Mouse (Mus musculus) B cell, adult 2 months (primary cell): ENCODE results near the gene Tspan15.

Source experiments
- DNase-seq, 2 experiments: peaks; one replicate each; pipeline ENCODE4 v3.0.0; 2022

Gene Tspan15

DNA sequence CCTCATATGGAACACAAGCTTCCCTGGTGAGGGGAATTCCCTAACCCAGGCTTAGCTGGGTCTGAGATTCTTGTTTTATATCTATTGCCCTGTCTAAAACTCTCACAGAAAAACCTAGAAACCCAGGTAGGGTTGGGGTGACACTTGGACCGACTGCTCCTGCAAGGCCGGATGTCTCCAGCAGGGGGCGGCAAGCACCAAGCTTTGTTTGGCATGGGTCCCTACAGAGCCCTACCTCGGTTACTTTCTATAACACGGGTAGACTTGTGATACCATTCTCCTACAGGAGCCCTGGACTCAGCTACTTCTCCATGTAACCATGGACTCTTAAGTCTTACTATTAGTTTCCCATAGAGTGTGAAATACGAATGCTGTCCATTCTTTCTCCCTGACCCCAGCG, 44.2 kb downstream of the Tspan15 start:
- DNase-seq, result peak; percentile 91 to 92

DNA sequence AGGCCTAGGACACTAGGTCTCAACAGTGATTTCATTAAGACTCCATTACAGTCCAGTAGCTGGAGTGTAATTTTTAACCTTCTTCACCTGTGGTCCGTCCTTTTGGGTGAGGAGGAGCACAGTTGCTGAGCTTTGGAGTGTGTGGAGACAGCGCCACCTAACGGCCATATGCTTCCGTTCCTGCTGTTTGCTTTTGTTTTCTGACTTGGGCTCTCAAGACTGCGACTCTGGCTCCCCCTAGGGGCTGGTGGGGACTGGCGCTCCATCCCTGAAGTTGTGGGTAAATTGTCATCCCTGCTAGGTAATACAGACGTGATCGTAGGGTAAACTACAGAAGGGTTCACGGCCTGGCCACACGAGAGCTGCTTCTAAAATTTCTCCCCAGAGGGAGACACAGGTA, 48.0 kb downstream of the Tspan15 start:
- DNase-seq, result peak; percentile 96 to 97

DNA sequence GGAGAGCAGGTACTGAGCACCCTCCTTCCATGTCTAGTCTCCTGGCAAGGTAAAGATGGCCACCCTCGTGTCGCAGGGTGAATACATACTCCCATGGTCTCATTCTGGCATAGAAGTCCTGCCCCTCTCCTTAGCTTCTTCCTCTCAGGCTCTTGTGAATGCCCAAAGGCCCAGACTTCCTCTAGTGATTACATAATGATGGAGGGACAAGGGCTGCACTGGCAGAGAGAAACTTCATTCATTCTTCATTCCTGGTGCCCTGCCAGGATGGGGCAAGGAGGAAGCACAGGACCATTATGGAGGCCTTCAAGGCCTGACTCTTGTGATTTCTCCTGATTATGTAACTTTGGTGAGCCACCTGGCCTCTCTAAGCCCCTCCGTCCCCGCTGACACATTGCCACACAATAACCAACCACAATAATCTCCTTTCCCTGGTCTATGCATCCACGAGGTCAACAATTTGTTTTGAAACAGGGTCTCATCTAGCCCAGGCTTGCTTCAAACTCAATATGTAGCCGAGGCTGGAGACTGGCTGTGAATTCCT, 48.5 kb downstream of the Tspan15 start:
- no peak for DNase-seq

DNA sequence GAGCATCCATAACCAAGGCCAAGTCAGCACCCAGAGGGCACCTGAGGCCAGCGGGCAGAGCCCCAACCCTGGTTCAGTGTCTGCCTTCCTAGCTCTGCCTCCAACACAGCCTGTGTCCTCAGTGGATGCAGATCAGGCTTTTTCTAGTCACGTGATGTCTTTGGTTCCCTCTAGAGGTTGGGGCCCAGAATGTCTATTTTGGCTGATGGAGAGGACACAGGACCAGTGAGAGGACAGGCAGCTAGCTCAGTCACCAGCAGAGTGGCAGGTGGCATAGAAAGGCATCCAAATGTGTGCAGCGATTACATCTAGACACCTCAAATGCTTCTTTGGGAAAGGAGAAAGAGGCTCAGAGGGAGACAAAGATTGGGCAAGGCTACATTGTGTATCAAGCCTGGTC, 49.4 kb downstream of the Tspan15 start:
- DNase-seq, result no peak

DNA sequence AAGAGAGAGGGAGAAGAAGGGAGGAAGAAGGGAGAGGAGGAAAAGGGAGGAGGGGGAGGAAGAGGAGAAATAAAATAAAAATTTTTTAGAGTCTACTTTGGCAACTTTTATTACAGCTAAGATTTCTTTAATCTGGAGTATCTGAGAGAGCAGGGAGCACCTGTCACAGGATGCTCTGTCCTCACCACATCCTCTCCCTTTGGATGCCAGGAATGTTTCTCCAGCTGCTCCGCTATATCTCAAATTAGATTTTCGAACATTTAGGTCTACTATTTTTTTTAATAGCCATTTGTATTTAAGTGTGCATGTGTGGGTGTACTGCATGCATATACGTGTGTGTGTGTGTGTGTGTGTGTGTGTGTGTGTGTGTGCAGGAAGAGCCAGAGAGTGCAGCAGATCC, 51.1 kb downstream of the Tspan15 start:
- no peak for DNase-seq

DNA sequence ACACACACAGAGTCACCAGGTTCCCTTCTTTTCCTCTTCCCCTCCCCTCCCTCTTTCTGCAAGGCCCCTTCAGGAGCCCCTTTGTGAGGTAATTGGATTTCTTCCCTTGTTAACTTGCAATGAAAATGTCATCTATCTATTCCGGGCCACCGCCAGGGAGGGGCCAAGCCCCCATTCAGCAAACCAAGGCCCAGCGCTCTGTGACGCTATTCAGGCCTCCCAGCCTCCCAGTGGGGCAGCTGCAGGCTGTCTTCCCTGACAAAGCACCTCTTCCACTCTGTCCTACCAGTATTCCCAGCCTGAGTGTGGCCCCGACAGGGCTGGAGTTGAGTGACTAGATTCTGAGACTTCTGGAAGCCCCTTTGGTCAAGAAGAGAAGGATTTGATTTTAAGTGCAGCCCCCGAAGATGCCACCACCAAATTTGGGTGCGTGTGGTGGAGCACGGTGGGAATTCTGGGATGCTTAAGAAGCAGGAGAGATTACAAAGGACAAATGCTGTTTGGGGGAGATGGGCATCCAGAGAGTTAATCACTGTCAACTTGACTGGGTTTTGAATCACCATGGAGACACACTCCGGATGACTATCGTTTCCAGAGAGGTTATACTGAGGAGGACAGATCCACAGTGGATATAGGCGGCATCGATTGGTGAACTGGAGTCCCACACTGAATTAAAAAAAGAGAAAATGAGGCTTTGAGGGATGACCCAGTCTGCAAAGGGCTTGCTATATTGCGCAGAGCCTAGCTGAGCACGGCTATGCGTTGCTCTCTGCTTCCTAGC, 56.3 kb downstream of the Tspan15 start:
- DNase-seq, result no peak

DNA sequence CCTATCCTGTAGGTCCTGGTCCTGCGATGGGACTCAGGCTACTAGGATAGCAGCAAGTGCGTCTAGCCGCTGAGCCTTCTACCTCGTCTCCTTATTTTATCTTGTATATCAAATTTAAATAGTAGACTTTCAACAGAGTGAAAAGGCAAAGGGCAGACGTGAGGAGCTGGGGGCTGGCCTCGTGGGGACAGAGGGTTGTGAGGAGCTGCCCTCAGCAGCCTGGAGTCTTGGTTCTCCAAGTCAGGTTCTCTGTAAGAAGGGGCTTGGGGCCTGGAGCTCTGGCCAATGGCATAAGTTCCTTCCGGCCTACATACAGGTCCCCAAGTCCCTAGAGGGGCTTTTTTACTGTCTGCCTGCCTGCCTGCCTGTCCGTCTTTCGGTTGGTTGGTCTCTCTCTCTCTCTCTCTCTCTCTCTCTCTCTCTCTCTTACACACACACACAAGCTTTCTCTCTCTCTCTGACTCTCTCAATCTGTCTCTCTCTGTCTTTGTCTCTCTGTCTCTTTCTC, 57.1 kb downstream of the Tspan15 start:
- DNase-seq, result no peak

DNA sequence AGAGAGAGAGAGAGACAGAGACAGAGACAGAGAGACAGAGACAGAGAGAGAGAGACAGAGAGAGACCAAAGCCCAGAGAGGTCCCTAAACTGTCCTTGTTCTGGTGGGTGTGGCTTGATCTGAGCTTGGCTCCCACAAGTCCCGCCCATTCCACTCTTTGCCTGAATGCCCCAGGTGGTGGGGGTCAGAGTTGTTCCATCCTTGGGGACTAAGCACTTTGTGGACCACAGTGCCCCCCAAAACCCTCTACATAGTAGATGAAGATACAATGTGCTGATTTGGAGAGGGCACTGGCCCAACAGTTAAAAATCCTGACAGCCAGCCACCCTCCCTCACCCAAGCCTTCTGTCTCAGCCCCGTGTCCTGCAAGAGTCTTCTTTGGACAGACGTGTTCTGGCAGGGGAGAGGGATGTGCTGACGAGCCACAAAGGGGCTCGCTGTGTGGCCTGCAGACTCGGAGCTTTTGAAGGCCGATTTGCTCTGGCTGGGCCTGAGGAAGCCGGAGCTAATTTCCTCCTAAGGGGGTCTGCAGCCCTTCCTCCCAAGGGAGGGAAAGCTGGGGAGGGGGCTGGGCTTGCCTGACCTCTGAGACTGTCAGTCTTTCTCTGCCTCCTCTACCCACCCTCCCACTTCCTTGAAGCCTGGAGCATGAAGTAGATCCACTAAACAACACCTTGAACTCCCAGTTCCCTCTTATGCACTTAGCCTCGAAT, 58.1 kb downstream of the Tspan15 start:
- DNase-seq, result no peak

DNA sequence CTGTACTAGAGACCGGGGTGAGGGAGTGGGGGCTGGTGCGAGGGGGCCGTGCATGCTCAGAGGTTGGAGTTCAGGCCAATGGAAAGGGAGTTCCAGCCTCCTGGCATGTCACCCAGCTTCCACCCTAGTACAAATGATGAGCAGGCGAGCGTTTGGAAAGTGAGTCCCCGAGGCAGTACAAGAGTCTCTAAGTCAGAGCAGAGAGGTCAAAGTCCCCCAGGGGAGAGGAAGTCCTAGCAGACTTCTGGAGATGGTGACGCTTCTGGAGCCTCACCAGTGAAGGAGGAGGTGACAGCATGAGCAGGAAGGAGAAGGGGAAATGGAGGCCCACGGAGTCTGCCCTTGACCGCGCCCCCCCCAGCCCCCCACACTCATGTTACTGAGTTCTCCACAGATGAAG, 68.6 kb downstream of the Tspan15 start:
- DNase-seq, result peak; percentile 14 to 23

DNA sequence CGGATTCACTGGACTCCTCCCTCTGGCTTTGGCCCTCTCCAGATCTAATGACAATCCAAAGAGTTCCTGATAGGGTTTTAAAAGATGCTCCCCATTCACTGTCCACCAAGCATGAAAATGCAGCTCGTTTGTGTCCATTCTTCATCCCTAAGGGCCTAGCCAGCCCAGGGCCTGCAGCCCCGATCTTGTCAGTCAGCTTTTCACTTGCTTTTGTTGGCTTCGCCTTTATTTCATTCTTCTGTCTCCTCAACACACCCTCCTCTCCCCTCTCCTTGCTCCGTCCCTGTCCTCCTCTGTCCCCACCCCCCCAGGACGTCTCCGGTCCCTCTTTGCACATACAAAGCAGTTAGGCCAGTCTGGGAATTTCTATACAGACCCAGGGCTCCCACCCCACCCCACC, 81.1 kb downstream of the Tspan15 start:
- no peak for DNase-seq

DNA sequence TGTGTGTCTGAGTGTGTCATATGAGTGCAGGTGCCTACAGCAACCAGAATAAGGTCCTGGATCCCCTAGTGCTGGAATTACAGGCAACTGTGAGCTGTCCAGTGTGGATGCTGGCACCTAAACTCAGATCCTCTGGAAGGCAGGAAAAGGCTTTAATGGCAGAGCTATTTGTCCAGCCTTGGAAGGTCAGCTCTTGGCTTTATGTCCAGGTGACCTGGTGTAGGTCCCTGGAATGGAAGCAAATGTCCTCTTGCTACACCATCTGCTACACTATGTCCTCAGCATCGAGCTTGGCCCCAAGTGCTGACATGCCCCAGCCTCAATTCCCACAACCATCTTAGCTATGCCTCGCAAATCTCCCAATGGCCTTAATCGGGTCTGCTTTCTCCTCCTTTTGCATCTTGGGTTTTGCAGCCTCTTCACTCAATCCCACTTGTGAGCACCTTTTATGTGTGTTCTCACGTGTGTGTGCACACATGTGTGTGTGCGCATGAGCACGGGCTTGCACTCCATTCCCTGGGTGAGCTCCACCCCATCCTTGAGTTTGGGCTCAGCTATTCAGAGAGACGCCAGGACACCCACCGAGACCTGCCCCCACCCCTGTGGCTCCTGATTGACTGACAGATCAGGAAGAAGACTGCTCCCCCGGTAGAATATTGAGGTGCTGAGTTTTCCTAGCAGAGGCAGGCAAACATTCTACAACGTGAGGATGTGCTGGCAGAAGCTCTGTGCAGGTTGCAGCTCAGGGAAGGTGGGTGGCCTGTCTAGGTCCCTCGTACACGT, 83.4 kb downstream of the Tspan15 start:
- no peak for DNase-seq

DNA sequence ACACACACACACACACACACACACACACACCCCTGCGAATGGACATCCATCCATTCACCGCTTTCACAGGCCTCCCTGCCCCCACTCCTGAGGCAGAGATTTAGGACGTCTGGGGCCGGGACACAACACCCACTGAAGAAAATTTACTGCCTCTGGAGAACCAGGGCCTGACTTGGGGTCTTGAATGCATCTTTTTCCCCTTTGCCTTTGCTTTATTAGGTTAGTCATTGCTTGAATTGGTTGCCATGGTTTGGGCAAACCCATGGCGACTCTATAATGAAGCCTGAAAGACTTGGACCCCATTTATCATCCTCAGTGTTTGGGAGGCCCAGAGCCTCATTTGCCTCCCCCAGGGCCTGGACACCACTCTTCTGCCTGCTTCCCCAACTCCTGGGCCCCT, 85.1 kb downstream of the Tspan15 start:
- no peak for DNase-seq

DNA sequence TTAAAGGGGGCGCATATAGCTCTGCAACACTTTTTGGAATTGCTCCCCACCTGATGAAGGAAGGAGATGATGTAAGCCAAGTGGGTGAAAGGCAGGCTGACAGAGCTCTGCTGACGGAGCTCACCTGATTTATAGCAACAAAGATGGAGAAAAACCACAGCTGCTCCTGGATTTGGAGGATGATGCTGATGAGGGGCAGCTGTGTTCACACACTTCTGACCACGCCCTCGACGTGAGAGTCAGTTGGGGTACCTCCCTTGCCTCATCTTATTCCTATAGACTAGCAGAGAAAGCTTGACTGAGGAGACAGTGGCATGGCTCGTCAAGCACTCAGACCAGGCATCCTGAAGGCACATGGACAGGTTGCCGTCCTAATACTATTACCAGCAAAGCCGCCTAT, 87.2 kb downstream of the Tspan15 start, which contains the start of gene Fam241b:
Gene Fam241b, minus strand, starts transcription at position 101 of the 400 bp plus-strand sequence.
- DNase-seq, result no peak

DNA sequence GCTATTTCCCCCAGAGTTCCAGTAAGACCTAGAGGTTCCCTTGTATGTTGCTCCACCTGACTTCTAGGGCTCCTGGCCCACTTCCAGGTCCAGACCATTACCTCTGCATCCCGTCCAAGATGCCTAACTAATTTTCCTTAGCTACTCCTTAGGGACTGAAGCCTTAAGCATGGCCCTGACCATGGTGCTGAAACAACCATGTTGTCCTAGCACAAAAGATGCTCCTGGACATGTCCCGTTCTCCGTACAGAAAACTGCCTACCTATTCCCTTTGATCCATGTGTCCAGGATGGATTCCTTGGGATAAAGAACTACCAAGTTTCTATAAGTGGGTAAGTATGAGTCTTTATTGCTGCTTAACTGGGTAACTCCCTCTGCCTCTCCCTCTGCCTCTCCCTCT, 93.0 kb downstream of the Tspan15 start:
- no peak for DNase-seq

DNA sequence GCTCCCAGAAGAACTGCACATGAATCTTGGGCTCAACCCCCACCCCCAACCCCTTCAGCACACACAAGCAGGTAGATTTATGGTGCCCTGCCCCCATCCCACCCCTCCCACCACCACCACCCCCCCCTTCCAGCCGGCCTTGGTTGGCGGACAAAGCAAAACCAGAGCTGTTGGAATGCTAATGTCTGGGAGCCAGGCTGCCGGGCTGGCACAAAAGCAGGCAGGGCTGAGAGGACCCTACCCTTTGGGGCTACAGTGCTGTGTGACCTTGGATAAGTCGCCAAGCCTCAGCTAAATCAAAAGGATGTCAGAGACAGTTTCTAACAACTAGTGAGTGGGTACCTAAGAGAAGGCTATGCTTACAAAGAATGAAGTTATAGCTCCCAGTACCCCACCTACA, 93.9 kb downstream of the Tspan15 start:
- no peak for DNase-seq

DNA sequence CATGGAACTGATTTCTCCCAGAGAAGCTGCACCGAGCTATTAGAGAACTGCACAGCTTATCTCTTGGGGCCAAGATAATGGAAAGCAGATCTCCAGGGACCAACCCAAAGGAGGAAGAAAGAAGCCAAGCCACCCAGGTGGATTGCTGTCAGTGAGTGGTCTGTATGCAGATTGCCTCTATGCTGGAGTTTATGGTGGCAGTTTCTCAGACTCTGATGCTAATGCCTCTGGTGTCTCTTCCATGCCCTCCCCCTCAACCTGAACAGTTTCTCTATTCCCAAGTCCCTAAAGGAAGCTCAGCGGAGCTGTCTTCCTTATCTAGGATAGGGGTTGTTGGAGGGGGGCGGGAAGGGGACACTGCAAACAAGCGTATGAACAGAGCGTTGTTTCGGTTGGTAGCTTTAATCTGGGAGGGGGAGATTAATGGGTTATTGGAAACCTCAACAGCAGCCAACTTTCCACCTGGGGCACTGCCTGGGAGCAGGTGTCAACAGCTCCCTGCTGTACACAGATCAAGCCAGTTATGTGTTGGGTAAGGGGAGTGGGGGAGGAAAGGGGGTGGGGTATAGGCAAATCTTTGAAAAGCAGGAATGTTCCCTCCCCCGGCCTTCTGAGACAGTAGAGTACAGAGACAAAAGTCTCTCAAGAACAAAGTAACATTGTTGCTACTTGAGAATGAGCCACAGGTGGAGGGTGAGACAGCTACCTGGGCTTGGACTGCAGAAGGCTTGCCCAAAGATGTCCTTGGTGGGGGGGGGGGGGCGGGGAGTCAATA, 95.2 kb downstream of the Tspan15 start:
- DNase-seq, result no peak
